Mouse (Mus musculus): ENCODE data around the gene Armc9.

DNA sequence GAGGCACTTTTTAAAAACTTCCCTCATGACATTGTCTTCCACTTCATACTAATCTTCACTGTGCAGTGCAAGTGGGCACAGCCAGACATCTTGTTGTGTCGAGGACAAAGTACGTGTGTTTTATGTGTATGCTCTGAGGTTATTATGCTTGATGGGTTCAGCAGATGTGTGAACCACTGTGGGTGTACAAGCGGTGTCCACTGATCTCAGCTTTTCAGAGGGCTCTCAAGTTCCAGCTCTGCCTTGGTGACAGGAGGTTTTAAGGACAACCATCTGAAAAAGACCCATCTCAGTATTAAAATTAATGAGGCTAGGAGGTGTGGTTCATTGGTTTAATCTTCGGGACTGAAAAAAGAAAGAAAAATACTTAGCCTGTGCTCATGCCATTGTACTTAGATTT, 35.0 kb upstream of the Armc9 start:
- TF ChIP-seq CTCF (IDR thresholded peaks at IDR 0.05; ENCODE audit: insufficient read depth, low read length) (no peak), POLR2A (IDR thresholded peaks at IDR 0.05; ENCODE audit: borderline replicate concordance, extremely low read depth, low read depth, low read length) (no peak)

All from lung, adult 2 months (tissue).